Mouse (Mus musculus): Measurements from ENCODE around the gene Ntrk1. TPM values are rescaled to one million over a fixed set of nuclear protein-coding genes. Genes with fewer than 3 reads are reported as not detected.
"Not testable (repeated sequence)": the region's sequence is repeated elsewhere in the genome, so short reads cannot be mapped to it uniquely, and the experiment has no call there.

The Ntrk1 gene
- 29.2 and 40.2 TPM in 2 replicates for polyA plus RNA-seq (2015; fragmentation: Nextera tagmentation; extraction: Ambion mirVana)

DNA sequence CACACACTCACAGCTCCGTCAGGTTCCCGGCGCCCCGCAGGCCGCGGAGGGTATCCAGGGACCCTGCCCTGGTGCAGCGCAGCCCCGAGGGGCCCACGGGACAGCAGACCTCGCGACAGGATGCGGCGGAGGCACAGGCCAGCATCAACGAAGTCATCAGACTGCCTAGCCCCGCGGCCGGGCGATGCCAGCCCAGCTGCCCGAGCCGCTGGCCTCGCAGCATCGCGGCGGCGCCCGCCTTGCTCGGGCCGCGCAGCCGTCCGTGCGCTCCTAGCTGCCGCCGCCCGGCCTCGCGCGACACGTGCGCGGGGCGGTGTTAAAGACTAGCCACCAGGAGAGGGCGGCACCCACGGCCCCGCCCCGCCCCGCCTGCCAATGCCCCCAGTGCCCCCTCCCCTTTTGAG, at the start of gene Ntrk1:
Gene Ntrk1, minus strand, starts transcription at position 241 of the 404 bp plus-strand sequence.
- Histone ChIP-seq H3K9ac (peak within 1 kb of the TSS; percentile 64), H3K4me3 (peak within 1 kb of the TSS; percentile 38), H3K4me1 (replicated peaks) (peaks cover 53% of the 10 kb centered on the region), H3K27me3 (peaks cover 98% of the 10 kb centered on the region), H3K36me3 (no peaks in the 10 kb centered on the region), H3K4me2 (peak within 1 kb of the TSS; percentile 59), H3K27ac (no peak within 1 kb of the TSS), H3K9me3 (no peaks in the 10 kb centered on the region)
- ATAC-seq (ENCODE audit: low FRiP score) = peak; percentile 49
- 0% methylated on average over 41 of the region's 47 CpGs for whole genome bisulfite sequencing

GRCm38 (mm10) chr3:87840858-87841257, 45.9 kb upstream of the Ntrk1 start:
- Histone ChIP-seq H3K36me3 (no peaks in the 10 kb centered on the region), H3K4me1 (replicated peaks) (no peaks in the 10 kb centered on the region), H3K9me3 (no peaks in the 10 kb centered on the region), H3K9ac (no peak overlapping the region), H3K27ac (no peak overlapping the region), H3K27me3 (0 out of 2 replicates have a peak, but pooled peaks cover 5% of the 10 kb centered on the region), H3K4me3 (no peak overlapping the region), H3K4me2 (no peak overlapping the region)
- no peak for ATAC-seq (ENCODE audit: low FRiP score)

DNA sequence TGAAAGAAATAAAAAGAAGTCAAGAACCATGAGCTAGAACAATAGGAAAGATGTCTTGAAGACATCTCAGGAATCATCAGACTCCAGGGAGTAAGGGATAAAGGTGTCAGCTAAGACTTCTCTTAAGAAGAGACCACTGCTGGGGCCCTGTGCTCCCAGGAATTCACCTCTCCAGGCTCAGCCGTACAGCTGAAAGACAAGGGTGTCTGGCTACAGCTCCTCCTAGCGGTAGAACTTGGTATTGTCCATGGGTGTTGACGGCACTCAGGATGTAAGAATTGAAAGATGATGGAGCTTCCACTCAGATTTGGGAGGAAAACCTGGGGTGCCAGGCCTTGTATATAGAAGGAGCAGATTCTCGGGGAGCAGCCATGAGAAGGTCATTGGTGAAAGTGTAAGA, 43.7 kb upstream of the Ntrk1 start:
- under 1% methylated on average over 4 of the region's 4 CpGs for WGBS
- no peak for ATAC-seq (ENCODE audit: low FRiP score)
- no peaks in the 10 kb centered on the region for H3K9me3 ChIP-seq
- 0 out of 2 replicates have a peak, but pooled peaks cover 5% of the 10 kb centered on the region for H3K27me3 ChIP-seq
- H3K4me1 ChIP-seq (replicated peaks) = no peaks in the 10 kb centered on the region
- H3K27ac ChIP-seq = no peak overlapping the region
- H3K9ac ChIP-seq = no peak overlapping the region
- no peak overlapping the region for H3K4me2 ChIP-seq
- H3K36me3 ChIP-seq = no peaks in the 10 kb centered on the region
- H3K4me3 ChIP-seq = no peak overlapping the region

GRCm38 (mm10) chr3:87833482-87833881, 38.5 kb upstream of the Ntrk1 start:
- no peak overlapping the region for H3K4me3 ChIP-seq
- no peak overlapping the region for H3K27ac ChIP-seq
- H3K4me1 ChIP-seq (replicated peaks) = no peaks in the 10 kb centered on the region
- H3K36me3 ChIP-seq = no peaks in the 10 kb centered on the region
- H3K4me2 ChIP-seq = no peak overlapping the region
- 0 out of 2 replicates have a peak, but pooled peaks cover 2% of the 10 kb centered on the region for H3K27me3 ChIP-seq
- 73% methylated on average over 5 of the region's 5 CpGs for WGBS
- no peak for ATAC-seq (ENCODE audit: low FRiP score)
- no peaks in the 10 kb centered on the region for H3K9me3 ChIP-seq
- no peak overlapping the region for H3K9ac ChIP-seq

GRCm38 (mm10) chr3:87832109-87832859, 37.3 kb upstream of the Ntrk1 start:
- no peak overlapping the region for H3K27ac ChIP-seq
- H3K36me3 ChIP-seq = no peaks in the 10 kb centered on the region
- no peak overlapping the region for H3K4me2 ChIP-seq
- no peak overlapping the region for H3K9ac ChIP-seq
- H3K4me1 ChIP-seq (replicated peaks) = no peaks in the 10 kb centered on the region
- no peak for ATAC-seq (ENCODE audit: low FRiP score)
- no peaks in the 10 kb centered on the region for H3K9me3 ChIP-seq
- 0 out of 2 replicates have a peak, but pooled peaks cover under 1% of the 10 kb centered on the region for H3K27me3 ChIP-seq
- no peak overlapping the region for H3K4me3 ChIP-seq
- WGBS = 86% methylated on average over 7 of the region's 7 CpGs

DNA sequence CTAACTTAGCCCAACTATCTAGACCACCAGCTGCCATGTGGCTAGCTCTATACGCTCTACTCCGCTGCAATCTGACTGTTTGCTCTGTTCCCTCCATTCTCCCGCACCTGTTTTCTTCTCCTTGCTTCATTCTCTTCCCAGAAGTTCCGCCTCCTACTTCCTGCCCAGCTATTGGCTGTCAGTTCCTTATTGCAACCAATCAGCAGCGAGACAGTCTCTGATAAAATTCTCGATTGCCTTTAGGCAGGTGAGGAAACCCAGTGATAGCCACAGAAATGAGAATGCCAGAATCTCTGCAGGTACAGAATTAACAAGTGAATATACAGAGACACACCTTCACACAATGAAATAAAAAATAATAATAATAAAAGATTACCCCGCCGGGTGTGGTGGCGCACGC, 34.1 kb upstream of the Ntrk1 start:
- Histone ChIP-seq H3K4me3 (no peak overlapping the region), H3K36me3 (no peaks in the 10 kb centered on the region), H3K27ac (no peak overlapping the region), H3K9me3 (no peaks in the 10 kb centered on the region), H3K4me1 (replicated peaks) (no peaks in the 10 kb centered on the region), H3K9ac (no peak overlapping the region), H3K4me2 (no peak overlapping the region), H3K27me3 (no peaks in the 10 kb centered on the region)
- WGBS = 53% methylated on average over 10 of the region's 10 CpGs
- no peak for ATAC-seq (ENCODE audit: low FRiP score)

DNA sequence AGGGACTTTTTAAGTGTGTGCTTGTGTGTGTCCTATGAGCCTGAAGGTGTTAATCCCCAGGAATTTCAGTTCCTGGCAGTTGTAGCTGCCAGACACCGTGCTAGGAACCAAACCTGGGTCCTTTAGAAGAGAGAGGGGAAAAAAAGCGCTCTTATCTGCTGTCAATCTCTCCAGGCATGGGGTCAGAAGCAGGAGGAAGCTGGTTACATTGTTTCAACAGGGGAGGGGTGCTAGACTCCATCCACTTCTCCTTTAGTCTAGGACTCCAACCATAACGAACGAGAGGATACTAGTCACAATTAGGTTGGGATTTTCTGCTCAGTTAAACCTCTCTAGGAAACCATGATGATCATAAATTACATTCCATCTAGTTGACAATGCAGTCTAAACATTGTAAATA, 33.5 kb upstream of the Ntrk1 start:
- 53% methylated on average over 4 of the region's 4 CpGs for WGBS
- no peak overlapping the region for H3K4me3 ChIP-seq
- no peak overlapping the region for H3K27ac ChIP-seq
- no peak for ATAC-seq (ENCODE audit: low FRiP score)
- H3K9me3 ChIP-seq = no peaks in the 10 kb centered on the region
- no peaks in the 10 kb centered on the region for H3K36me3 ChIP-seq
- H3K27me3 ChIP-seq = no peaks in the 10 kb centered on the region
- no peak overlapping the region for H3K9ac ChIP-seq
- no peaks in the 10 kb centered on the region for H3K4me1 ChIP-seq (replicated peaks)
- H3K4me2 ChIP-seq = no peak overlapping the region

- not testable (repeated sequence) for H3K27ac ChIP-seq; H3K9me3 ChIP-seq; H3K4me3 ChIP-seq; H3K27me3 ChIP-seq; H3K36me3 ChIP-seq; H3K9ac ChIP-seq; ATAC-seq (ENCODE audit: low FRiP score); H3K4me2 ChIP-seq; H3K4me1 ChIP-seq (replicated peaks)
- WGBS = 75% methylated on average over 1 of the region's 1 CpGs
These were observed 29.2 kb upstream of the Ntrk1 start, which contains the start of gene Pear1 for GRCm38 (mm10) chr3:87824206-87824605. Gene Pear1 (minus strand): TSS chr3:87824306.

- Histone ChIP-seq H3K4me3 (no peak overlapping the region), H3K36me3 (no peaks in the 10 kb centered on the region), H3K27me3 (peaks cover 40% of the 10 kb centered on the region), H3K4me2 (no peak overlapping the region), H3K9me3 (no peaks in the 10 kb centered on the region), H3K4me1 (replicated peaks) (peaks cover 9% of the 10 kb centered on the region; the same call in 1 of the 2 replicates), H3K27ac (no peak overlapping the region), H3K9ac (no peak overlapping the region)
- no peak for ATAC-seq (ENCODE audit: low FRiP score)
- 52% methylated on average over 12 of the region's 12 CpGs for WGBS
These were observed 23.3 kb upstream of the Ntrk1 start for GRCm38 (mm10) chr3:87818226-87818625.

DNA sequence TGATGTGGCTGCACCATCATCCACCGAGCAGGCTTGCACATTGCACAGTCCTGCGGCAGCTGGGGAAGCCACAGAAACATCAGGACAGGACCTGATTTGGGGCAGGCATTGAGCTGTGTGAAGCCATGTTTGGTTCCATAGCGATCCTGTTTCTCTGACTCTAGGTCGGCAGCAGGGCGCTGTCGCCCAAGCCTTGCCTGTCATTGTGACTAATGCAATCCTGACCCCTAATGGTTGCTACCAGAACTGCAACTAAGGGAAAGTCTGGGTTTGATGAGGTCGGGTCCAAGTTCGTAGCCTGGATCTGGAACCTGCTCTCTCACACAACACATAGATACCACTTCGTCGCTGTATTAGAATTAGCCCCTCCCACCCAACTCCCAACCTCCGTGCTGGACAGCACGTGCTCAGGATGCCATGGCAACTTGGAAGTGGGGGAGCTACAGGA, 21.7 kb upstream of the Ntrk1 start:
- Histone ChIP-seq H3K4me1 (replicated peaks) (peaks cover 9% of the 10 kb centered on the region; the same call in 1 of the 2 replicates), H3K27ac (no peak overlapping the region), H3K9me3 (no peaks in the 10 kb centered on the region), H3K4me3 (no peak overlapping the region), H3K36me3 (no peaks in the 10 kb centered on the region), H3K9ac (0 out of 2 replicates have a peak overlapping the region, but pooled peaks have one; percentile 39), H3K4me2 (no peak overlapping the region; the same call in 1 of the 2 replicates), H3K27me3 (peaks cover 45% of the 10 kb centered on the region)
- ATAC-seq (ENCODE audit: low FRiP score) = peak; percentile 41
- 7% methylated on average over 12 of the region's 12 CpGs for WGBS

DNA sequence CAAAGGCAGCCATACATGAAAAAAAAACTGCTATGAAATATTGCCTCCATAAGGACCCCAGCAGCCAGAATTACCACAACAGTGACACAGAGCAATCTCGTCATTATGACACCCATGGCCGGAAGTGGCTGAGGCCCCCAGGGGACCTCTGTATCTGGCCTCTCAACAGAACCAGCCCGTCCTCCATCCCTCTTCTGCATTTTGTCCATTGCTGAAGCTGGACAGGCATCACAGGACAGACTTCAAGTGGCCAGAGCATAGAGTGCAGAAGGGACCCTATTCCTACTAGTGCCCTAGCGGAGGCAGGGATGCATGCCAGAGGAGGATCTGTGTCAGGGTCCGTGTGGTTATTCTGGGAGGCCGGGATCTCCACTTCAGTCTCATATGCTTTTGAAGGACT, 21.2 kb upstream of the Ntrk1 start:
- Histone ChIP-seq H3K4me2 (no peak overlapping the region), H3K27me3 (peaks cover 50% of the 10 kb centered on the region), H3K36me3 (no peaks in the 10 kb centered on the region), H3K4me1 (replicated peaks) (peaks cover 9% of the 10 kb centered on the region; the same call in 1 of the 2 replicates), H3K4me3 (no peak overlapping the region), H3K27ac (no peak overlapping the region), H3K9ac (0 out of 2 replicates have a peak overlapping the region, but pooled peaks have one; percentile 39), H3K9me3 (no peaks in the 10 kb centered on the region)
- ATAC-seq (ENCODE audit: low FRiP score) = no peak
- WGBS = 70% methylated on average over 6 of the region's 6 CpGs

DNA sequence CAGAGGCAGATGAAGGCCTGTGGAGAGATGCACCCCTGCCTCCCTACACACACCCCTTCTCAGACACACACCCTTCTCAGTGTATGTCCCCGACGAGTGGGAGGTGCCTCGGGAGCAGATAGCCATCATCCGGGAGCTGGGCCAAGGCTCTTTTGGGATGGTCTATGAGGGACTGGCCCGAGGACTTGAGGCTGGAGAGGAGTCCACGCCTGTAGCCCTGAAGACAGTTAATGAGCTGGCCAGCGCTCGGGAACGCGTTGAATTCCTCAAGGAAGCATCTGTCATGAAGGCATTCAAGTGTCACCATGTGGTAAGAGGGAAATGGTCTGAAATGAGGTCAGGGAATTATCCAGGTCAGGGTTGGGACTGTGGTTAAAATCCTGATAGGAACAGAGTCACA, 17.9 kb upstream of the Ntrk1 start:
- H3K27ac ChIP-seq = no peak overlapping the region
- peaks cover 15% of the 10 kb centered on the region for H3K4me1 ChIP-seq (replicated peaks)
- no peaks in the 10 kb centered on the region for H3K36me3 ChIP-seq
- H3K27me3 ChIP-seq = peaks cover 76% of the 10 kb centered on the region
- H3K9ac ChIP-seq = no peak overlapping the region
- 56% methylated on average over 10 of the region's 10 CpGs for WGBS
- no peak overlapping the region for H3K4me3 ChIP-seq
- no peak overlapping the region for H3K4me2 ChIP-seq
- no peaks in the 10 kb centered on the region for H3K9me3 ChIP-seq
- no peak for ATAC-seq (ENCODE audit: low FRiP score)

DNA sequence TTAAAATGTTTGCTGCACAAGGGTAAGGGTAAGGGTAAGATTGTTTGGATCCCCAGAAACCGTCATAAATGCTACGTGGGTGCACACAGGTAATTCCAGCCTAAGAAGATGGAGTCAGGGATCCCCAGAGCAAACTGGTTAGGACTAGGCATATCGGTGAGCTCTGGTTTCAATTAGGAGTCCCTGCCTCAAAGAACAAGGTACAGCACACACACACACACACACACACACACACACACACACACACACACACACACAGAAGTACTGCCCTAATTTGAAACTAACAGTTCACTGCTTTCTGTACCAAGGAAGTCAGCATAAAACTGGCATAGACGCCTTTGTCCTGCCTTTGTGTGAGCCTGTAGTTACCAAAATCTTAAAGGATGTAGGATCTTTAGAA, 17.5 kb upstream of the Ntrk1 start:
- H3K27me3 ChIP-seq = peaks cover 81% of the 10 kb centered on the region
- 76% methylated on average over 4 of the region's 4 CpGs for WGBS
- ATAC-seq (ENCODE audit: low FRiP score) = no peak

More for the DNA sequence above, 17.5 kb upstream of the Ntrk1 start:
- Histone ChIP-seq H3K4me3 (no peak overlapping the region), H3K36me3 (no peaks in the 10 kb centered on the region), H3K4me1 (replicated peaks) (peaks cover 15% of the 10 kb centered on the region), H3K9ac (no peak overlapping the region), H3K4me2 (no peak overlapping the region), H3K9me3 (no peaks in the 10 kb centered on the region), H3K27ac (no peak overlapping the region)
